Mouse (Mus musculus): ENCODE measurements around the gene Sf3b1.

DNA sequence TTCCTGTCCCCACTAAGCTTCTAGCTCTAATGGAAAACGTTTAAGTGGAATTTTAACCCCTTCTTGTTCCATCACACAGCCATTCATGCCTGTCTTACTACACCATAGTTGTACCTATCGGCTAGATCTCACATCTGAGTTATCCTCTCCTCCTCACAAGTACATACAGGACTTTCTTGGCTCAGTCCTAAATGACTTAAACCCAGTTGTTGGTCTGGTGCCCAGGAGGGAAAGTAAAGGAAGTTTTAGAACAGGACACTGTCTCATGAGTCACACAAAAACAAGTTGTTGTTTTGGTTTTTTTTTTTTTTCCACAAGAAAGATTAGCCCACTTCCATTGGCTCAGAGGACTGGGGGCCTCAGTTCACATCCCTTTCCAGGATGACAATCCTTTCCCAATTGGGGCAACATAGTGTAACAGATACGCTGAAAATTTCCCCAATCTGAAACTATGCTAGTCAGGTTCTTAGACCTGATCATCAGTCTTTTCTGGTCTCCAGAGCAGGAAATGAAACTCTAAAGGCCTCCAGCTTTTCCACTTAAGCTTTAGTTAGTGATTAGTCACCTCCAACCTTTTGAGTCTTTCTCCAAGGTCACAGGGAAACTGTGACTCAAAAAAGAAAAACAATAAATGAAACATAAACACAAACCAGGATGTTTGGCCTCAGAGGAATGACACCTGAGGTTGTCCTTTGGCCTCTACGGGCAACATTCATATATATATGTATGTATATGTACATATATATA, 21.7 kb upstream of the Sf3b1 start:
- TF ChIP-seq CTCF (IDR thresholded peaks at IDR 0.05; ENCODE audit: low read depth, low read length) (no peak), POLR2A (IDR thresholded peaks at IDR 0.05; ENCODE audit: borderline replicate concordance, low read depth, low read length) (no peak)

Measured in bone marrow macrophage, adult 2 months (primary cell).